Mouse (Mus musculus) lung, postnatal 0 days (tissue): ENCODE measurements at regions not wholly inside any gene's neighbourhood (a gene's known extent, or its start where the extent isn't known, plus 50 kb on each side); places are given as distances from the start of the nearest gene placed in this dataset.
A peak's percentile ranks its signal among the peaks of the same experiment; 100 is the strongest.

Source experiments
- ATAC-seq: fragments of 200-750 bp; cut with Nextera tagmentation; 2 replicates; pipeline ENCODE4 v1.8.0; 2017; ENCODE audit warnings: moderate library complexity
- DNase-seq: peaks from one replicate; pipeline ENCODE4 v3.0.0-alpha.2; 2016; ENCODE audit warnings: low spot score
- H3K27ac ChIP-seq: fragments of 300-500 bp; sonication (generic); 2 replicates; pipeline ENCODE4 v1.5.1; 2014; ENCODE audit warnings: antibody characterized with exemption, mild to moderate bottlenecking, low read length, mixed read lengths
- H3K27me3 ChIP-seq: fragments of 300-500 bp; sonication (generic); replicated peaks from 2 replicates; pipeline ENCODE4 v1.6.1; 2014; ENCODE audit warnings: low read length, mixed read lengths; ENCODE audit not compliant: insufficient read depth
- H3K36me3 ChIP-seq: fragments of 300-500 bp; sonication (generic); 2 replicates; pipeline ENCODE4 v1.6.1; 2014; ENCODE audit warnings: low read length, mixed read lengths; ENCODE audit not compliant: insufficient read depth
- H3K4me1 ChIP-seq: fragments of 300-500 bp; sonication (generic); 2 replicates; pipeline ENCODE4 v1.6.1; 2014; ENCODE audit warnings: antibody characterized with exemption, low read depth, low read length, mixed read lengths; ENCODE audit not compliant: insufficient read depth
- H3K4me2 ChIP-seq: fragments of 300-500 bp; sonication (generic); replicated peaks from 2 replicates; pipeline ENCODE4 v1.6.1; 2014; ENCODE audit warnings: low read depth, mild to moderate bottlenecking, low read length, moderate library complexity, mixed read lengths
- H3K4me3 ChIP-seq: fragments of 300-500 bp; sonication (generic); 2 replicates; pipeline ENCODE4 v1.5.1; 2014; ENCODE audit warnings: low read depth, low read length
- H3K9ac ChIP-seq: fragments of 300-500 bp; sonication (generic); replicated peaks from 2 replicates; pipeline ENCODE4 v1.6.1; 2014; ENCODE audit warnings: low read depth, mild to moderate bottlenecking
- H3K9me3 ChIP-seq: fragments of 300-500 bp; sonication (generic); 2 replicates; pipeline ENCODE4 v1.6.1; 2016; ENCODE audit warnings: low read length, mixed read lengths
- CTCF ChIP-seq: IDR thresholded peaks from 2 replicates; pipeline ENCODE4 v1.5.1; 2016; ENCODE audit warnings: antibody characterized with exemption, mild to moderate bottlenecking
- EP300 ChIP-seq: IDR thresholded peaks from 2 replicates; pipeline ENCODE4 v1.6.1; 2016; ENCODE audit warnings: antibody characterized with exemption, mild to moderate bottlenecking, control low read depth
- WGBS: fragments of 180-500 bp; shearing (Covaris S2); extraction: QIAGEN DNeasy Blood & Tissue Kit; methylation state at CpG from one replicate; pipeline ENCODE4 v1.1.7; 2014; 5-methylcytosine and 5-hydroxymethylcytosine counted together

DNA sequence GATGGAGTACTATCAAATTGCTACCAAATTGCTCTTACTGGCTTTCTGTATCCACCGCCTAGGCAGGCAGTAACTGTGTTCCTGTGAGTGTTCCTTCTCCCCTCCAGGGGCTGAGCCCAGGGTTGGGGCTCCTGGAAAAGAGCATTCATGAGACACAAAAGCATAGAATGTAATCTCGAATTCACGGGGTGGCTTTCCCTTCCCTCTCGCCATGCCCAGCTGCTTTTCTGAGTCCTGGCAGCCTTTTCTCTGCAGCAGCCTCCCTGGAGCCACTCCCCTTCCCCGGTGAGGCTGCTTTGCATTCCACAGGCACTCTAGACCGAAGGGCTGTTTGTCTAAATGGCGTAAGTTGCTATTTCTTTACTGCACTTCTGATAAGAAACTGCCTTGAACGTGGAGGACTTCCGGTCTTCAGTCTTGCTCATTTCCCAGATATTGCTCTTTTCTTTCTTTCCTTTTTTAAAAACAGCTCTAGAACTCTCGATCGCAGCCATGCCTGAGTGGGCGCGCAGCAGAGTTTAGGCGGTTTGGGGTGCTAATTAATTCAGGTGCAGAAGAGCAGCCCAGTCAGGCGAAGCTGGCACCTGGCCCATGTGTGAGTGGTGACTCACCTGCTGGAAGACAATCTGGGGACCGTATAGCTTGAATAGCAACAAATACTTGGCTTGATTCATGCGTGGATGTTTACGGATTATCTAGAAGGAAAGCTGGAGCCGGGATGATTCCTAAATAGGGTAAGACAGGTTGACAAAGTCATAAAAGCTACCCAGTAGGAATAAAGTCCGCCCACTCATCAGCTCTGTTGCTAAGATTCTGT, 632.6 kb downstream of the Zfp706 start:
- Histone ChIP-seq H3K36me3 (no peaks in the 10 kb centered on the region), H3K27ac (peak overlapping the region; percentile 95), H3K4me3 (peak overlapping the region; percentile 35), H3K4me2 (peak overlapping the region; percentile 62), H3K9me3 (no peaks in the 10 kb centered on the region), H3K9ac (peak overlapping the region; percentile 34), H3K4me1 (peaks cover 9% of the 10 kb centered on the region; the same call in 1 of the 2 replicates), H3K27me3 (no peaks in the 10 kb centered on the region)
- TF ChIP-seq EP300 (peak; percentile 99), CTCF (no peak)
- peak; percentile 93 for ATAC-seq
- 2% methylated on average over 20 of the region's 20 CpGs for WGBS
- peak; percentile 95 for DNase-seq

DNA sequence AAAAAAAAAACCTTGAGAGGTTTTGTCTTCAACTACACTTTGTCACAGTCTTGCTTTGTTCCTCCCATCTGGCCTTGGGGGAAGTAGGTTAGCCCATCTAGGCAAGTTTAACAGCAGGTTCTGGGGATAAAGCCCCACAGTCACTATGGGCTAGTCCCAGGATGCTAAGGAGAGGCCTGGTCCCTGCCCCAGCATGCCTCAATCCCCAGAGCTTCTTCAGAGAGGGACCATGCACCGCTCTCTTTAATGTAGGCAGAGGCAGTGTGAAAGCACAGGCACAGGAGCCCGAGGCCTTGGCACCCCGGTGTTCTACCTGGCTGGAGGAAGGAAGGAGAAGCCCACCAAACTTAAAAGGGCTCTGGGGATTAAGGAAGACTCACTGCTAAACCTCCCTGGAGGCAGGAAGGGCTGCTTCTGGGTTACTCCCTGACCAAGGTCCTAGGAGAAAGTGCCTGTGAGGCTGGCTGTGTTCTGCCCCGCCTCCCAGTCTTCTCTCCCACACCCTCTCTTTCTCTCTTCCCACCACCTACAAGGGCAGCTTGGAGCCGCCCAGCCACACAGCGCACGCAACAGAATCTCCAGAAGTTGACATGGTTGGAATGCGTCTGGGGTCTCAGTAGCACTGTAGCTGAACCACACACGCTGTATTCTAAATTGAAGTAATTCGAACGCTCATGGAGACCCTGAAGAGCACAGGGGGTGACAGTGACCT, 633.5 kb downstream of the Zfp706 start:
- peak overlapping the region; percentile 34 for H3K9ac ChIP-seq
- H3K4me2 ChIP-seq: peak overlapping the region; percentile 62
- peak; percentile 84 for ATAC-seq
- no peaks in the 10 kb centered on the region for H3K9me3 ChIP-seq
- peak overlapping the region; percentile 95 for H3K27ac ChIP-seq
- WGBS: 8% methylated on average over 11 of the region's 11 CpGs
- H3K27me3 ChIP-seq: no peaks in the 10 kb centered on the region
- H3K4me1 ChIP-seq: peaks cover 9% of the 10 kb centered on the region; the same call in 1 of the 2 replicates
- H3K36me3 ChIP-seq: no peaks in the 10 kb centered on the region
- peak; percentile 82 for DNase-seq
- no peak for TF ChIP-seq EP300
- TF ChIP-seq CTCF: no peak
- peak overlapping the region; percentile 35 for H3K4me3 ChIP-seq

- no peak for ATAC-seq
- Histone ChIP-seq H3K9ac (no peak overlapping the region), H3K4me1 (peaks cover 9% of the 10 kb centered on the region; the same call in 1 of the 2 replicates), H3K4me3 (no peak overlapping the region), H3K27ac (peak overlapping the region; percentile 95), H3K27me3 (no peaks in the 10 kb centered on the region), H3K9me3 (no peaks in the 10 kb centered on the region), H3K36me3 (no peaks in the 10 kb centered on the region), H3K4me2 (no peak overlapping the region)
- TF ChIP-seq EP300: no peak
- 0 out of 2 replicates have a peak, but pooled peaks have one; percentile 5 for TF ChIP-seq CTCF
- peak; percentile 53 for DNase-seq
- WGBS: 9% methylated on average over 3 of the region's 3 CpGs
Observed at GRCm38 (mm10) chr15:36373481-36373880, 634.1 kb downstream of the Zfp706 start.

DNA sequence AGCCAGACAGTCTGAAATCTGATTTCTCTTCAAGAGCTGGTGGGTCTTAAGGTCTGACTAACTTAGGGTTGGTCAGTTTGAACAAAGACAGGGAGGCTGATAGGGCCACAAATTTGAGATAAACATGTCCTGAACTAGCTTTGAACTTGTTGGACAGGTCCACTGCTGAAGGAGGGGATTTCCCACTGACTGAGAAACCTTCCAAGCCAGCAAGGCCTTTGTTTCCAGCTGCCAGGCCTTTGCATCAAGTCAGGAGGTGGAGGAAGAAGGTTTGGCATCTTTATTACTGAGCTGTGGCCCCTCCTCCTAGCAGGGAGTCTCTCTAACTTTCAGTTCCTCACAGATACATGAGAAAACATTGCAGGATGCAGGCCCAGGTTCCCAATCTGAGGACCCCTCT, 636.2 kb downstream of the Zfp706 start:
- ATAC-seq: no peak
- no peaks in the 10 kb centered on the region for H3K27me3 ChIP-seq
- no peak overlapping the region for H3K4me3 ChIP-seq
- no peak overlapping the region for H3K9ac ChIP-seq
- H3K9me3 ChIP-seq: no peaks in the 10 kb centered on the region
- H3K27ac ChIP-seq: no peak overlapping the region
- TF ChIP-seq EP300 (no peak), CTCF (no peak)
- peaks cover 9% of the 10 kb centered on the region; the same call in 1 of the 2 replicates for H3K4me1 ChIP-seq
- no peak overlapping the region for H3K4me2 ChIP-seq
- H3K36me3 ChIP-seq: no peaks in the 10 kb centered on the region
- peak; percentile 58 for DNase-seq

- ATAC-seq (no peak), DNase-seq (no peak)
- Histone ChIP-seq H3K9me3 (no peaks in the 10 kb centered on the region), H3K4me2 (no peak overlapping the region), H3K9ac (no peak overlapping the region), H3K4me1 (peaks cover 7% of the 10 kb centered on the region; the same call in 1 of the 2 replicates), H3K27ac (no peak overlapping the region), H3K36me3 (no peaks in the 10 kb centered on the region), H3K27me3 (no peaks in the 10 kb centered on the region), H3K4me3 (no peak overlapping the region)
- WGBS: 82% methylated on average over 4 of the region's 4 CpGs
- no peak for TF ChIP-seq EP300
Observed at GRCm38 (mm10) chr15:36370906-36371305, 636.7 kb downstream of the Zfp706 start.

GRCm38 (mm10) chr15:36367296-36367695, 640.3 kb downstream of the Zfp706 start:
- no peak for TF ChIP-seq EP300
- TF ChIP-seq CTCF: no peak
- H3K27ac ChIP-seq: no peak overlapping the region
- H3K27me3 ChIP-seq: no peaks in the 10 kb centered on the region
- no peak overlapping the region for H3K4me2 ChIP-seq
- H3K4me3 ChIP-seq: no peak overlapping the region
- no peaks in the 10 kb centered on the region for H3K36me3 ChIP-seq
- no peaks in the 10 kb centered on the region for H3K4me1 ChIP-seq
- no peaks in the 10 kb centered on the region for H3K9me3 ChIP-seq
- no peak overlapping the region for H3K9ac ChIP-seq
- no peak for DNase-seq
- ATAC-seq: no peak
